Mouse (Mus musculus) retina, embryonic 14.5 days (tissue): ENCODE results near the gene Fhdc1.

ENCODE experiments used
- DNase-seq: peaks from one replicate; pipeline ENCODE4 v3.0.0-alpha.2; 2015; ENCODE audit warnings: low spot score

Gene Fhdc1

GRCm38 (mm10) chr3:84480006-84480897, at the start of gene Fhdc1:
Gene Fhdc1 (minus strand): TSS chr3:84480429.
- DNase-seq = peak; percentile 51

- no peak for DNase-seq
These were observed 48.8 kb upstream of the Fhdc1 start for GRCm38 (mm10) chr3:84529021-84529420.

GRCm38 (mm10) chr3:84524952-84525351, 44.7 kb upstream of the Fhdc1 start:
- DNase-seq = no peak

GRCm38 (mm10) chr3:84516163-84516562, 35.9 kb upstream of the Fhdc1 start:
- no peak for DNase-seq

GRCm38 (mm10) chr3:84512774-84513515, 32.7 kb upstream of the Fhdc1 start:
- no peak for DNase-seq

- no peak for DNase-seq
These were observed 25.0 kb upstream of the Fhdc1 start for GRCm38 (mm10) chr3:84505193-84505592.

GRCm38 (mm10) chr3:84504291-84504690, 24.1 kb upstream of the Fhdc1 start:
- no peak for DNase-seq

GRCm38 (mm10) chr3:84502101-84502500, 21.9 kb upstream of the Fhdc1 start:
- DNase-seq = no peak

GRCm38 (mm10) chr3:84500491-84500890, 20.3 kb upstream of the Fhdc1 start:
- DNase-seq = no peak

- DNase-seq = no peak
These were observed 17.5 kb upstream of the Fhdc1 start for GRCm38 (mm10) chr3:84497718-84498117.

- DNase-seq = no peak
These were observed 12.4 kb upstream of the Fhdc1 start for GRCm38 (mm10) chr3:84492657-84493056.

- no peak for DNase-seq
These were observed 11.9 kb upstream of the Fhdc1 start for GRCm38 (mm10) chr3:84492148-84492547.

- no peak for DNase-seq
These were observed 8.5 kb upstream of the Fhdc1 start for GRCm38 (mm10) chr3:84488716-84489115.

GRCm38 (mm10) chr3:84484891-84485290, 4.7 kb upstream of the Fhdc1 start:
- no peak for DNase-seq

GRCm38 (mm10) chr3:84484333-84484732, 4.1 kb upstream of the Fhdc1 start:
- DNase-seq = no peak

GRCm38 (mm10) chr3:84482121-84482520, 1.9 kb upstream of the Fhdc1 start:
- no peak for DNase-seq

GRCm38 (mm10) chr3:84481104-84481503, 875 bp upstream of the Fhdc1 start:
- peak; percentile 64 for DNase-seq

- DNase-seq = peak; percentile 57
These were observed 780 bp downstream of the Fhdc1 start for GRCm38 (mm10) chr3:84479293-84480005.

GRCm38 (mm10) chr3:84478896-84479292, 1.3 kb downstream of the Fhdc1 start:
- no peak for DNase-seq

- DNase-seq = peak; percentile 13
These were observed 2.0 kb downstream of the Fhdc1 start for GRCm38 (mm10) chr3:84478195-84478594.

GRCm38 (mm10) chr3:84477498-84477897, 2.7 kb downstream of the Fhdc1 start:
- DNase-seq = no peak

GRCm38 (mm10) chr3:84474981-84475775, 5.1 kb downstream of the Fhdc1 start:
- DNase-seq = no peak
